Mouse (Mus musculus) mouse embryonic stem cell (cell line): ENCODE results near the gene Tapt1.

Experiments
- in situ Hi-C, 2 experiments: fragments of 300-500 bp; cut with MboI; formaldehyde crosslinking; loops; 1 replicate in 1 of 2; 3 replicates in 1 of 2; pipeline ENCODE4 v1.14.3; 2019 to 2020; ENCODE audit warnings: low sequenced_read_pairs in 2 of 2, low pct_unique_long_range_greater_than_20kb in 1 of 2, mixed read lengths in 1 of 2; ENCODE audit not compliant: unreplicated experiment in 1 of 2

The Tapt1 gene

GRCm38 (mm10) chr5:44239187-44240136, 13.0 kb upstream of the Tapt1 start:
- in situ Hi-C loops, result no loop called here

- in situ Hi-C loops, result no loop called here
These were observed 11.8 kb upstream of the Tapt1 start for GRCm38 (mm10) chr5:44238201-44238600.

- in situ Hi-C loops, result no loop called here
These were observed 8.2 kb upstream of the Tapt1 start for GRCm38 (mm10) chr5:44234606-44235005.

- in situ Hi-C loops, result no loop called here
These were observed 7.5 kb upstream of the Tapt1 start for GRCm38 (mm10) chr5:44233933-44234332.

- in situ Hi-C loops, result no loop called here
These were observed 2.3 kb upstream of the Tapt1 start for GRCm38 (mm10) chr5:44228756-44229155.

- in situ Hi-C loops, result no loop called here
These were observed 1.9 kb upstream of the Tapt1 start for GRCm38 (mm10) chr5:44228323-44228722.

- in situ Hi-C loops, result no loop called here
These were observed 1.0 kb upstream of the Tapt1 start for GRCm38 (mm10) chr5:44227462-44227840.

GRCm38 (mm10) chr5:44225911-44226520, 410 bp downstream of the Tapt1 start:
- in situ Hi-C loops, result no loop called here

GRCm38 (mm10) chr5:44224916-44225600, 1.4 kb downstream of the Tapt1 start:
- in situ Hi-C loops, result no loop called here

GRCm38 (mm10) chr5:44224251-44224650, 2.2 kb downstream of the Tapt1 start:
- in situ Hi-C loops, result no loop called here

- in situ Hi-C loops, result no loop called here
These were observed 3.0 kb downstream of the Tapt1 start for GRCm38 (mm10) chr5:44223341-44223881.

- in situ Hi-C loops, result no loop called here
These were observed 6.0 kb downstream of the Tapt1 start for GRCm38 (mm10) chr5:44220430-44220829.

GRCm38 (mm10) chr5:44219871-44220270, 6.6 kb downstream of the Tapt1 start:
- in situ Hi-C loops, result no loop called here

GRCm38 (mm10) chr5:44218483-44218882, 7.9 kb downstream of the Tapt1 start:
- in situ Hi-C loops, result no loop called here

- in situ Hi-C loops, result no loop called here
These were observed 8.8 kb downstream of the Tapt1 start for GRCm38 (mm10) chr5:44217685-44218041.

- in situ Hi-C loops, result no loop called here
These were observed 9.3 kb downstream of the Tapt1 start for GRCm38 (mm10) chr5:44217041-44217684.

GRCm38 (mm10) chr5:44215118-44215517, 11.3 kb downstream of the Tapt1 start:
- in situ Hi-C loops, result no loop called here

GRCm38 (mm10) chr5:44214025-44214424, 12.4 kb downstream of the Tapt1 start:
- in situ Hi-C loops, result no loop called here

GRCm38 (mm10) chr5:44213391-44213790, 13.0 kb downstream of the Tapt1 start:
- in situ Hi-C loops, result no loop called here
